Comparison of ENCODE assay signal across 12 mouse cellular contexts in genomic region chr17:34964640-34965049, GRCm38 (mm10). TPM values are rescaled to one million over a fixed set of nuclear protein-coding genes. Genes with fewer than 3 reads are reported as not detected.
DNase-seq lines count a peak whose midpoint lies in the region; ATAC-seq and TF ChIP-seq lines count a peak whose summit lies in the region.
"Had no signal": no experiment of that assay in that cellular context is flagged by ENCODE, and none has a peak within 500 bp of the region (broad histone marks: within the 10 kb centered on the region; RNA-seq: fewer than 3 reads in every experiment).

No protein-coding gene starts in this region.

- H3K27ac ChIP-seq in hindbrain, embryonic 10.5 days = no peak overlapping the region
- no peak overlapping the region for H3K27ac ChIP-seq in hindbrain, embryonic 11.5 days (ENCODE audit: low read depth, low read length)
- peak overlapping the region; percentile 81 for H3K27ac ChIP-seq in ES-Bruce4 (ENCODE audit: insufficient read depth, low read length)
- H3K27ac ChIP-seq: liver, embryonic 14.5 days had no signal

- DNase-seq in hindbrain, embryonic 10.5 days (ENCODE audit: low spot score) = no peak
- no peak for DNase-seq in hindbrain, embryonic 11.5 days (ENCODE audit: low spot score)
- DNase-seq in adipocyte (ENCODE audit: low spot score) = peak; percentile 99
- peak; percentile 58 for DNase-seq in kidney, postnatal 10 days
- DNase-seq in cerebellum, adult 11-12 months = no peak
- no peak for DNase-seq in spleen, postnatal 4 days (ENCODE audit: low spot score in 2 of 2)
- DNase-seq in cerebellum, postnatal 14 days = no peak
- DNase-seq: gastrocnemius, postnatal 14 days had no signal

- no peak overlapping the region for H3K4me2 ChIP-seq in hindbrain, embryonic 11.5 days (replicated peaks; ENCODE audit: low read depth, low read length)

- peaks cover 85% of the 10 kb centered on the region for H3K27me3 ChIP-seq in hindbrain, embryonic 10.5 days (ENCODE audit: insufficient read depth, poor library complexity, severe bottlenecking)
- peaks cover 16% of the 10 kb centered on the region for H3K27me3 ChIP-seq in hindbrain, embryonic 11.5 days (ENCODE audit: control insufficient read depth, insufficient read depth, low read length)
- H3K27me3 ChIP-seq in ES-Bruce4 (ENCODE audit: control insufficient read depth, insufficient read depth, low read length, poor library complexity, severe bottlenecking) = 0 out of 2 replicates have a peak, but pooled peaks cover 2% of the 10 kb centered on the region

- 0 out of 2 replicates have a peak, but pooled peaks have one; percentile 38 for TF ChIP-seq EP300 in ES-Bruce4 (IDR thresholded peaks at IDR 0.05; ENCODE audit: insufficient read depth, low read depth, low read length)

- 0 out of 2 replicates have a peak overlapping the region, but pooled peaks have one; percentile 6 for H3K4me3 ChIP-seq in hindbrain, embryonic 10.5 days
- no peak overlapping the region for H3K4me3 ChIP-seq in hindbrain, embryonic 11.5 days (ENCODE audit: low read depth, low read length)
- H3K4me3 ChIP-seq in ES-Bruce4 (ENCODE audit: low read depth, low read length) = no peak overlapping the region

- no peak for TF ChIP-seq POLR2A in ES-Bruce4 (IDR thresholded peaks at IDR 0.05; ENCODE audit: insufficient read depth, low read length)

- H3K9me3 ChIP-seq in hindbrain, embryonic 10.5 days = no peaks in the 10 kb centered on the region
- no peaks in the 10 kb centered on the region for H3K9me3 ChIP-seq in hindbrain, embryonic 11.5 days (ENCODE audit: control insufficient read depth, low read length)
- H3K9me3 ChIP-seq in ES-Bruce4 (replicated peaks; ENCODE audit: control insufficient read depth, insufficient read depth, low read length, poor library complexity, severe bottlenecking) = no peaks in the 10 kb centered on the region
- H3K9me3 ChIP-seq: G1E had no signal

- no peak for TF ChIP-seq CTCF in ES-Bruce4 (IDR thresholded peaks at IDR 0.05; ENCODE audit: low read depth, low read length)

- no peak overlapping the region for H3K9ac ChIP-seq in hindbrain, embryonic 11.5 days (ENCODE audit: low read depth, low read length)
- no peak overlapping the region for H3K9ac ChIP-seq in ES-Bruce4 (ENCODE audit: low read depth, poor library complexity, severe bottlenecking)
- H3K9ac ChIP-seq: liver, embryonic 14.5 days had no signal

- ATAC-seq in hindbrain, embryonic 11.5 days (ENCODE audit: low FRiP score) = no peak

- peaks cover 12% of the 10 kb centered on the region for H3K4me1 ChIP-seq in hindbrain, embryonic 10.5 days (replicated peaks)
- 0 out of 2 replicates have a peak, but pooled peaks cover 2% of the 10 kb centered on the region for H3K4me1 ChIP-seq in hindbrain, embryonic 11.5 days (replicated peaks; ENCODE audit: control insufficient read depth, insufficient read depth, low read length)
- peaks cover 5% of the 10 kb centered on the region for H3K4me1 ChIP-seq in ES-Bruce4 (ENCODE audit: control insufficient read depth, insufficient read depth, low read length)

- no peaks in the 10 kb centered on the region for H3K36me3 ChIP-seq in hindbrain, embryonic 10.5 days
- no peaks in the 10 kb centered on the region for H3K36me3 ChIP-seq in hindbrain, embryonic 11.5 days (ENCODE audit: control insufficient read depth, insufficient read depth, low read length)
- no peaks in the 10 kb centered on the region for H3K36me3 ChIP-seq in ES-Bruce4 (ENCODE audit: control insufficient read depth, insufficient read depth, low read length, poor library complexity, severe bottlenecking)
- H3K36me3 ChIP-seq: G1E had no signal

- WGBS in hindbrain, embryonic 10.5 days = 32% methylated on average over 1 of the region's 1 CpGs
- 13% methylated on average over 1 of the region's 1 CpGs for WGBS in hindbrain, embryonic 11.5 days

RNA-seq across cellular contexts. Expression of gene Gm20481, which starts 5.1 kb away (rescaled TPM):
- polyA plus RNA-seq in hindbrain, embryonic 10.5 days (2016; fragmentation: Nextera tagmentation; extraction: Ambion mirVana) = 0.42 TPM in 1 of 2 replicates, not detected in the other
- polyA plus RNA-seq in hindbrain, embryonic 11.5 days (2014; fragmentation: Nextera tagmentation; extraction: Ambion mirVana) = 0.49 TPM in 1 of 2 replicates, not detected in the other
- polyA plus RNA-seq in ES-Bruce4 (2011; ENCODE audit: insufficient read depth, insufficient read length, low read depth, missing spikeins) = not detected in 2 replicates
- polyA plus RNA-seq: cortical plate, adult 2 months; G1E; liver, embryonic 14.5 days had no signal

RNA-seq across cellular contexts. Expression of gene Hspa1b, which starts 5.6 kb away (rescaled TPM):
- 0.09 and 0.20 TPM in 2 replicates for polyA plus RNA-seq in hindbrain, embryonic 10.5 days (2016; fragmentation: Nextera tagmentation; extraction: Ambion mirVana)
- polyA plus RNA-seq in hindbrain, embryonic 11.5 days (2014; fragmentation: Nextera tagmentation; extraction: Ambion mirVana) = 0.15 TPM in 1 of 2 replicates, not detected in the other
- polyA plus RNA-seq in ES-Bruce4 (2011; ENCODE audit: insufficient read depth, insufficient read length, low read depth, missing spikeins) = 2.6 and 3.0 TPM in 2 replicates

RNA-seq across cellular contexts. Expression of gene Hspa1a, which starts 7.3 kb away (rescaled TPM):
- 0.90 and 1.7 TPM in 2 replicates for polyA plus RNA-seq in hindbrain, embryonic 10.5 days (2016; fragmentation: Nextera tagmentation; extraction: Ambion mirVana)
- 0.93 and 1.4 TPM in 2 replicates for polyA plus RNA-seq in hindbrain, embryonic 11.5 days (2014; fragmentation: Nextera tagmentation; extraction: Ambion mirVana)
- polyA plus RNA-seq in ES-Bruce4 (2011; ENCODE audit: insufficient read depth, insufficient read length, low read depth, missing spikeins) = 1.9 and 2.5 TPM in 2 replicates

RNA-seq across cellular contexts. Expression of gene Hspa1l, which starts 7.9 kb away (rescaled TPM):
- 0.76 and 0.78 TPM in 2 replicates for polyA plus RNA-seq in hindbrain, embryonic 10.5 days (2016; fragmentation: Nextera tagmentation; extraction: Ambion mirVana)
- polyA plus RNA-seq in hindbrain, embryonic 11.5 days (2014; fragmentation: Nextera tagmentation; extraction: Ambion mirVana) = 0.93 and 1.2 TPM in 2 replicates
- polyA plus RNA-seq in ES-Bruce4 (2011; ENCODE audit: insufficient read depth, insufficient read length, low read depth, missing spikeins) = 0.25 TPM in 1 of 2 replicates, not detected in the other
- polyA plus RNA-seq: G1E had no signal

RNA-seq across cellular contexts. Expression of gene Lsm2, which starts 17.0 kb away (rescaled TPM):
- polyA plus RNA-seq in hindbrain, embryonic 10.5 days (2016; fragmentation: Nextera tagmentation; extraction: Ambion mirVana) = 278 and 314 TPM in 2 replicates
- 188 and 207 TPM in 2 replicates for polyA plus RNA-seq in hindbrain, embryonic 11.5 days (2014; fragmentation: Nextera tagmentation; extraction: Ambion mirVana)
- 163 and 166 TPM in 2 replicates for polyA plus RNA-seq in ES-Bruce4 (2011; ENCODE audit: insufficient read depth, insufficient read length, low read depth, missing spikeins)

Comparison
In these comparisons a context has a peak if more than half of its experiments do, and no peak if none do; other contexts are left out.
1. DNase-seq: peak in adipocyte (single experiment) and kidney, postnatal 10 days (single experiment); none in hindbrain, embryonic 10.5 days (single experiment), hindbrain, embryonic 11.5 days (single experiment), cerebellum, adult 11-12 months (single experiment), spleen, postnatal 4 days (0 of 2) and cerebellum, postnatal 14 days (0 of 2).